In genomic region chr4:62207851-62208695, GRCm38 (mm10) we compare ENCODE assay signal across 7 mouse cellular contexts. TPM values are rescaled to one million over a fixed set of nuclear protein-coding genes. Genes with fewer than 3 reads are reported as not detected.
DNase-seq lines count a peak whose midpoint lies in the region; ATAC-seq and TF ChIP-seq lines count a peak whose summit lies in the region.

No protein-coding gene starts in this region.

- H3K4me1 ChIP-seq in embryonic facial prominence, embryonic 13.5 days, result peaks cover 17% of the 10 kb centered on the region
- peaks cover 6% of the 10 kb centered on the region; the same call in 1 of the 2 replicates for H3K4me1 ChIP-seq in limb, embryonic 11.5 days (ENCODE audit: control insufficient read depth, insufficient read depth, low read length)
- H3K4me1 ChIP-seq in midbrain, embryonic 14.5 days (ENCODE audit: control insufficient read depth, insufficient read depth, low read length), result peaks cover 5% of the 10 kb centered on the region; the same call in 1 of the 2 replicates

- TF ChIP-seq POLR2A in brain, embryonic 14.5 days (IDR thresholded peaks at IDR 0.05; ENCODE audit: borderline replicate concordance, extremely low read depth, insufficient read depth, insufficient read length, poor library complexity, severe bottlenecking), result peak; percentile 52; the same call in 1 of the 2 replicates

- H3K36me3 ChIP-seq in embryonic facial prominence, embryonic 13.5 days, result peaks cover 17% of the 10 kb centered on the region
- H3K36me3 ChIP-seq in limb, embryonic 11.5 days (ENCODE audit: control insufficient read depth, insufficient read depth, low read length), result peaks cover 6% of the 10 kb centered on the region
- H3K36me3 ChIP-seq in midbrain, embryonic 14.5 days (ENCODE audit: control insufficient read depth, insufficient read depth, low read length), result peaks cover 19% of the 10 kb centered on the region

- peak; percentile 95 for ATAC-seq in embryonic facial prominence, embryonic 13.5 days (ENCODE audit: insufficient number of reproducible peaks, insufficient read depth, low FRiP score, low TSS enrichment, low read depth)
- ATAC-seq in limb, embryonic 11.5 days (ENCODE audit: insufficient number of reproducible peaks, low FRiP score, low TSS enrichment, low read depth), result peak; percentile 97
- peak; percentile 97 for ATAC-seq in midbrain, embryonic 14.5 days (ENCODE audit: low FRiP score, low TSS enrichment)

- H3K9ac ChIP-seq in embryonic facial prominence, embryonic 13.5 days, result peak overlapping the region; percentile 78
- H3K9ac ChIP-seq in limb, embryonic 11.5 days (ENCODE audit: low read length), result peak overlapping the region; percentile 91
- peak overlapping the region; percentile 70 for H3K9ac ChIP-seq in midbrain, embryonic 14.5 days (replicated peaks; ENCODE audit: low read length)

- H3K27ac ChIP-seq in embryonic facial prominence, embryonic 13.5 days, result peak overlapping the region; percentile 96
- H3K27ac ChIP-seq in limb, embryonic 11.5 days (replicated peaks; ENCODE audit: low read depth, low read length), result peak overlapping the region; percentile 67; the same call in 1 of the 2 replicates
- peak overlapping the region; percentile 92 for H3K27ac ChIP-seq in midbrain, embryonic 14.5 days (replicated peaks; ENCODE audit: low read depth, low read length)

- H3K4me3 ChIP-seq in embryonic facial prominence, embryonic 13.5 days, result peak overlapping the region; percentile 63
- H3K4me3 ChIP-seq in limb, embryonic 11.5 days (ENCODE audit: low read depth, low read length), result peak overlapping the region; percentile 60
- peak overlapping the region; percentile 53 for H3K4me3 ChIP-seq in midbrain, embryonic 14.5 days (replicated peaks; ENCODE audit: low read depth, low read length)

- no peaks in the 10 kb centered on the region for H3K9me3 ChIP-seq in embryonic facial prominence, embryonic 13.5 days
- no peaks in the 10 kb centered on the region for H3K9me3 ChIP-seq in limb, embryonic 11.5 days (ENCODE audit: control insufficient read depth, low read length)
- H3K9me3 ChIP-seq in midbrain, embryonic 14.5 days (ENCODE audit: control insufficient read depth, low read length), result no peaks in the 10 kb centered on the region

- TF ChIP-seq CTCF in brain, embryonic 14.5 days (IDR thresholded peaks at IDR 0.05; ENCODE audit: borderline replicate concordance, extremely low read depth, insufficient read depth, insufficient read length), result 0 out of 2 replicates have a peak, but pooled peaks have one; percentile 19

- WGBS in embryonic facial prominence, embryonic 13.5 days, result under 1% methylated on average over 45 of the region's 45 CpGs
- under 1% methylated on average over 45 of the region's 45 CpGs for WGBS in limb, embryonic 11.5 days
- WGBS in midbrain, embryonic 14.5 days, result under 1% methylated on average over 45 of the region's 45 CpGs

- DNase-seq in brain, embryonic 14.5 days (ENCODE audit: low read depth), result peak; percentile 97
- peak; percentile 83 for DNase-seq in heart, adult 8-10 months (ENCODE audit: low spot score)
- DNase-seq in kidney, adult 8-10 months, result peak; percentile 75 to 77
- DNase-seq in limb, embryonic 11.5 days (ENCODE audit: low spot score), result peak; percentile 91
- peak; percentile 94 for DNase-seq in midbrain, embryonic 14.5 days
- DNase-seq in spleen, postnatal 36 days (ENCODE audit: low spot score in 2 of 2), result peak; percentile 16 to 26

- no peaks in the 10 kb centered on the region for H3K27me3 ChIP-seq in embryonic facial prominence, embryonic 13.5 days
- H3K27me3 ChIP-seq in limb, embryonic 11.5 days (ENCODE audit: control insufficient read depth, insufficient read depth, low read length), result no peaks in the 10 kb centered on the region
- no peaks in the 10 kb centered on the region for H3K27me3 ChIP-seq in midbrain, embryonic 14.5 days (ENCODE audit: control insufficient read depth, insufficient read depth, low read length)

- H3K4me2 ChIP-seq in embryonic facial prominence, embryonic 13.5 days, result peak overlapping the region; percentile 65
- H3K4me2 ChIP-seq in limb, embryonic 11.5 days (ENCODE audit: low read depth, severe bottlenecking), result peak overlapping the region; percentile 49
- H3K4me2 ChIP-seq in midbrain, embryonic 14.5 days (ENCODE audit: low read length), result peak overlapping the region; percentile 52

RNA-seq across cellular contexts. Expression of gene Zfp37, which starts 22.8 kb away (rescaled TPM):
- 13.8 and 21.7 TPM in 2 replicates for polyA plus RNA-seq in brain, embryonic 14.5 days (2012; rRNA removed)
- 11.8 and 15.0 TPM in 2 replicates for polyA plus RNA-seq in embryonic facial prominence, embryonic 13.5 days (2015; fragmentation: Nextera tagmentation; extraction: Ambion mirVana)
- 1 to 10 TPM; 1.1 to 1.9 (median 1.6) TPM for total RNA-seq in heart, adult 8-10 months (2022)
- 24.1 and 24.9 TPM in 2 replicates for polyA plus RNA-seq in limb, embryonic 11.5 days (2014; fragmentation: Nextera tagmentation; extraction: Ambion mirVana)
- polyA plus RNA-seq in midbrain, embryonic 14.5 days (2014; fragmentation: Nextera tagmentation; extraction: Ambion mirVana), result 35.8 and 39.2 TPM in 2 replicates

RNA-seq across cellular contexts. Expression of gene Slc31a2, which starts 54.3 kb away (rescaled TPM):
- polyA plus RNA-seq in brain, embryonic 14.5 days (2012; rRNA removed), result 12.0 and 12.4 TPM in 2 replicates
- polyA plus RNA-seq in embryonic facial prominence, embryonic 13.5 days (2015; fragmentation: Nextera tagmentation; extraction: Ambion mirVana), result 19.0 and 20.2 TPM in 2 replicates
- 10 to 100 TPM; 18.9 to 23.0 (median 21.1) TPM for total RNA-seq in heart, adult 8-10 months (2022)
- 9.6 and 11.3 TPM in 2 replicates for polyA plus RNA-seq in limb, embryonic 11.5 days (2014; fragmentation: Nextera tagmentation; extraction: Ambion mirVana)
- 9.2 and 10.2 TPM in 2 replicates for polyA plus RNA-seq in midbrain, embryonic 14.5 days (2014; fragmentation: Nextera tagmentation; extraction: Ambion mirVana)

RNA-seq across cellular contexts. Expression of gene Mup21, which starts 57.4 kb away (rescaled TPM):
- not detected in 2 replicates for polyA plus RNA-seq in brain, embryonic 14.5 days (2012; rRNA removed)
- not detected in 2 replicates for polyA plus RNA-seq in embryonic facial prominence, embryonic 13.5 days (2015; fragmentation: Nextera tagmentation; extraction: Ambion mirVana)
- total RNA-seq in heart, adult 8-10 months (2022), result not detected
- not detected in 2 replicates for polyA plus RNA-seq in limb, embryonic 11.5 days (2014; fragmentation: Nextera tagmentation; extraction: Ambion mirVana)
- polyA plus RNA-seq in midbrain, embryonic 14.5 days (2014; fragmentation: Nextera tagmentation; extraction: Ambion mirVana), result not detected in 2 replicates

Comparison
In these comparisons a context has a peak if more than half of its experiments do, and no peak if none do; other contexts are left out.
1. Peak in every context shown above with its lines: DNase-seq, ATAC-seq, H3K4me3 ChIP-seq and H3K27ac ChIP-seq.
2. DNase-seq: peak in every context shown above with its lines; median percentile 97 in brain, embryonic 14.5 days; 94 in midbrain, embryonic 14.5 days; 91 in limb, embryonic 11.5 days; 83 in heart, adult 8-10 months; 76 in kidney, adult 8-10 months; 21 in spleen, postnatal 36 days.